Mouse (Mus musculus) ES-E14 (cell line): ENCODE data around the gene Gnai2.

ENCODE experiments used
- CHD2 ChIP-seq: IDR thresholded peaks from 2 replicates; pipeline ENCODE4 v1.6.1; 2014; ENCODE audit warnings: mild to moderate bottlenecking, low read depth, low read length, inconsistent platforms
- HCFC1 ChIP-seq: IDR thresholded peaks from 2 replicates; pipeline ENCODE4 v1.6.1; 2012; ENCODE audit warnings: low read length, inconsistent platforms, borderline replicate concordance; ENCODE audit not compliant: insufficient read depth
- MAFK ChIP-seq: IDR thresholded peaks from 2 replicates; pipeline ENCODE4 v1.6.1; 2014; ENCODE audit warnings: mild to moderate bottlenecking, low read depth, low read length, inconsistent platforms; ENCODE audit not compliant: insufficient read depth

DNA sequence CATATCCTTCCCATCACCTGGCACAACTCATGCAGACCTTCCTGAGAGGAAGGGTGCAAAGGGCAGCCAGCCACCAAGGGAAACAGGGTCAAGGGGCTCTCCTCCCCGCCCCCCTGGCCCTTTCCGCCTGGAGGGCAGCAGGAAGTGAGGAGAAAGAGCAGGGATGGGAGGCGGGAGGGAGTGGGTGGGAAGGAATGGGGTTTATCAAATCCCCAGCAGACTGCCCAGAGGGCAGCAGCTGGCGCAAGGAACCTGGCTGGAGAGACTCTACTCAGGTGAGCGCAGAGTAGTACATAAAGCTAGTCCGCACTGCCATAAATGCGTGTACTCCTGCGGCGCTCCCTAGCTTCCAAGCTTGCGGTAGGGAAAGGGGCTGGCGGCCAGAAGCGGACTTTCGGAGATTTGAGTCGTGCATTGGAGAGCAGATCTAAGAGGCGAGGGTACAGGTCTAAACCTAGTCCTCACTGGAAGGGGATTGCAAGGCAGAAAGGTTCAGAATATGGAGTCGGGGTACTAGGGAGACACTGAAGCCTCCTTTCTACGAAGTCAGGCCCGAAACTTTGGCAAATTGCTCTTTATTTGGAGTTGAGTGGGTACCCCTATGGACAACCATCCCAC, 67.4 kb downstream of the Gnai2 start, which contains the start of gene Hyal2:
- TF ChIP-seq HCFC1 (no peak), MAFK (no peak), CHD2 (no peak)
